Mouse (Mus musculus): ENCODE results near the gene Oosp1. TPM values are rescaled to one million over a fixed set of nuclear protein-coding genes. Genes with fewer than 3 reads are reported as not detected.

Gene Oosp1
- polyA plus RNA-seq, 1 experiment from 2014 or later: not detected

GRCm38 (mm10) chr19:11634330-11634729 is 56.6 kb downstream of the Oosp1 start:
- Histone ChIP-seq H3K9me3 (ENCODE audit: control insufficient read depth, low read length) (no peaks in the 10 kb centered on the region), H3K4me3 (ENCODE audit: low read length) (no peak overlapping the region), H3K36me3 (ENCODE audit: control insufficient read depth, insufficient read depth, low read length) (no peaks in the 10 kb centered on the region), H3K27ac (ENCODE audit: low read length) (no peak overlapping the region), H3K4me2 (ENCODE audit: low read depth, low read length) (no peak overlapping the region), H3K4me1 (ENCODE audit: control insufficient read depth, insufficient read depth, low read length) (no peaks in the 10 kb centered on the region), H3K9ac (ENCODE audit: low read depth, low read length) (no peak overlapping the region), H3K27me3 (replicated peaks; ENCODE audit: control insufficient read depth, insufficient read depth, low read length) (no peaks in the 10 kb centered on the region)
- ATAC-seq: no peak
- WGBS: 75% methylated on average over 2 of the region's 2 CpGs

- Histone ChIP-seq H3K9me3 (ENCODE audit: control insufficient read depth, low read length) (no peaks in the 10 kb centered on the region), H3K27ac (ENCODE audit: low read length) (no peak overlapping the region), H3K4me2 (ENCODE audit: low read depth, low read length) (no peak overlapping the region), H3K4me1 (ENCODE audit: control insufficient read depth, insufficient read depth, low read length) (no peaks in the 10 kb centered on the region), H3K4me3 (ENCODE audit: low read length) (no peak overlapping the region), H3K9ac (ENCODE audit: low read depth, low read length) (no peak overlapping the region), H3K36me3 (ENCODE audit: control insufficient read depth, insufficient read depth, low read length) (no peaks in the 10 kb centered on the region), H3K27me3 (replicated peaks; ENCODE audit: control insufficient read depth, insufficient read depth, low read length) (no peaks in the 10 kb centered on the region)
- 84% methylated on average over 1 of the region's 1 CpGs for WGBS
- ATAC-seq: no peak
Observed at GRCm38 (mm10) chr19:11633732-11634131, 57.2 kb downstream of the Oosp1 start.

- WGBS: 58% methylated on average over 5 of the region's 5 CpGs
- no peaks in the 10 kb centered on the region for H3K36me3 ChIP-seq (ENCODE audit: control insufficient read depth, insufficient read depth, low read length)
- H3K4me3 ChIP-seq (ENCODE audit: low read length): no peak overlapping the region
- no peaks in the 10 kb centered on the region for H3K9me3 ChIP-seq (ENCODE audit: control insufficient read depth, low read length)
- H3K27ac ChIP-seq (ENCODE audit: low read length): no peak overlapping the region
- no peaks in the 10 kb centered on the region for H3K4me1 ChIP-seq (ENCODE audit: control insufficient read depth, insufficient read depth, low read length)
- no peak overlapping the region for H3K4me2 ChIP-seq (ENCODE audit: low read depth, low read length)
- no peaks in the 10 kb centered on the region for H3K27me3 ChIP-seq (replicated peaks; ENCODE audit: control insufficient read depth, insufficient read depth, low read length)
- H3K9ac ChIP-seq (ENCODE audit: low read depth, low read length): no peak overlapping the region
- no peak for ATAC-seq
Observed at GRCm38 (mm10) chr19:11625231-11625630, 65.7 kb downstream of the Oosp1 start.

GRCm38 (mm10) chr19:11624800-11625199 is 66.2 kb downstream of the Oosp1 start:
- Histone ChIP-seq H3K27me3 (replicated peaks; ENCODE audit: control insufficient read depth, insufficient read depth, low read length) (no peaks in the 10 kb centered on the region), H3K4me2 (ENCODE audit: low read depth, low read length) (no peak overlapping the region), H3K4me3 (ENCODE audit: low read length) (no peak overlapping the region), H3K9me3 (ENCODE audit: control insufficient read depth, low read length) (no peaks in the 10 kb centered on the region), H3K4me1 (ENCODE audit: control insufficient read depth, insufficient read depth, low read length) (no peaks in the 10 kb centered on the region), H3K36me3 (ENCODE audit: control insufficient read depth, insufficient read depth, low read length) (no peaks in the 10 kb centered on the region), H3K9ac (ENCODE audit: low read depth, low read length) (no peak overlapping the region), H3K27ac (ENCODE audit: low read length) (no peak overlapping the region)
- no peak for ATAC-seq

- Histone ChIP-seq H3K4me3 (ENCODE audit: low read length) (no peak within 1 kb of the TSS), H3K9ac (ENCODE audit: low read depth, low read length) (no peak within 1 kb of the TSS), H3K9me3 (ENCODE audit: control insufficient read depth, low read length) (no peaks in the 10 kb centered on the region), H3K27ac (ENCODE audit: low read length) (no peak within 1 kb of the TSS), H3K27me3 (replicated peaks; ENCODE audit: control insufficient read depth, insufficient read depth, low read length) (no peaks in the 10 kb centered on the region), H3K36me3 (ENCODE audit: control insufficient read depth, insufficient read depth, low read length) (no peaks in the 10 kb centered on the region), H3K4me1 (ENCODE audit: control insufficient read depth, insufficient read depth, low read length) (no peaks in the 10 kb centered on the region), H3K4me2 (ENCODE audit: low read depth, low read length) (no peak within 1 kb of the TSS)
- ATAC-seq: no peak
- 81% methylated on average over 2 of the region's 2 CpGs for WGBS
Observed at GRCm38 (mm10) chr19:11623551-11623950, 67.4 kb downstream of the Oosp1 start, which contains the start of gene Ms4a2. TSS of gene Ms4a2 (minus strand) at chr19:11623719.

- ATAC-seq: no peak
- Histone ChIP-seq H3K4me3 (ENCODE audit: low read length) (no peak overlapping the region), H3K27me3 (replicated peaks; ENCODE audit: control insufficient read depth, insufficient read depth, low read length) (no peaks in the 10 kb centered on the region), H3K4me1 (ENCODE audit: control insufficient read depth, insufficient read depth, low read length) (no peaks in the 10 kb centered on the region), H3K27ac (ENCODE audit: low read length) (no peak overlapping the region), H3K36me3 (ENCODE audit: control insufficient read depth, insufficient read depth, low read length) (no peaks in the 10 kb centered on the region), H3K4me2 (ENCODE audit: low read depth, low read length) (no peak overlapping the region), H3K9me3 (ENCODE audit: control insufficient read depth, low read length) (no peaks in the 10 kb centered on the region), H3K9ac (ENCODE audit: low read depth, low read length) (no peak overlapping the region)
Observed at GRCm38 (mm10) chr19:11617983-11618382, 73.0 kb downstream of the Oosp1 start.

Other genes with a start within 250 kb of the Oosp1 start
- gene Ms4a4b, start 247.6 kb downstream of the Oosp1 start, polyA plus RNA-seq (2015; fragmentation: Nextera tagmentation; extraction: Ambion mirVana): 0.50 and 0.72 TPM in 2 replicates
- 9.5 and 10.3 TPM in 2 replicates for gene Ms4a6c, start 221.8 kb downstream of the Oosp1 start, polyA plus RNA-seq (2015; fragmentation: Nextera tagmentation; extraction: Ambion mirVana)
- gene Gm8369, start 205.2 kb downstream of the Oosp1 start, polyA plus RNA-seq (2015; fragmentation: Nextera tagmentation; extraction: Ambion mirVana): not detected in 2 replicates
- gene Ms4a6b, start 174.6 kb downstream of the Oosp1 start, polyA plus RNA-seq (2015; fragmentation: Nextera tagmentation; extraction: Ambion mirVana): 6.3 and 8.1 TPM in 2 replicates
- gene Ms4a4d, start 154.3 kb downstream of the Oosp1 start, polyA plus RNA-seq (2015; fragmentation: Nextera tagmentation; extraction: Ambion mirVana): 4.0 and 4.3 TPM in 2 replicates
- gene Ms4a6d, start 86.3 kb downstream of the Oosp1 start, polyA plus RNA-seq (2015; fragmentation: Nextera tagmentation; extraction: Ambion mirVana): 4.9 and 6.0 TPM in 2 replicates
- 0.15 and 0.40 TPM in 2 replicates for gene Ms4a2, start 67.4 kb downstream of the Oosp1 start, polyA plus RNA-seq (2015; fragmentation: Nextera tagmentation; extraction: Ambion mirVana)
- 0.42 TPM in 1 of 2 replicates, not detected in the other for gene Ms4a3, start 50.3 kb downstream of the Oosp1 start, polyA plus RNA-seq (2015; fragmentation: Nextera tagmentation; extraction: Ambion mirVana)
- not detected in 2 replicates for gene Oosp2, start 30.6 kb downstream of the Oosp1 start, polyA plus RNA-seq (2015; fragmentation: Nextera tagmentation; extraction: Ambion mirVana)
- not detected in 2 replicates for gene Oosp3, start 5.9 kb upstream of the Oosp1 start, polyA plus RNA-seq (2015; fragmentation: Nextera tagmentation; extraction: Ambion mirVana)
- not detected in 2 replicates for gene Gif, start 56.4 kb upstream of the Oosp1 start, polyA plus RNA-seq (2015; fragmentation: Nextera tagmentation; extraction: Ambion mirVana)
- 56.3 and 62.2 TPM in 2 replicates for gene Mrpl16, start 79.2 kb upstream of the Oosp1 start, polyA plus RNA-seq (2015; fragmentation: Nextera tagmentation; extraction: Ambion mirVana)
- 55.8 and 70.2 TPM in 2 replicates for gene Stx3, start 128.3 kb upstream of the Oosp1 start, polyA plus RNA-seq (2015; fragmentation: Nextera tagmentation; extraction: Ambion mirVana)
- gene Olfr1417, start 148.1 kb upstream of the Oosp1 start, polyA plus RNA-seq (2015; fragmentation: Nextera tagmentation; extraction: Ambion mirVana): not detected in 2 replicates
- not detected in 2 replicates for gene Olfr1418, start 169.9 kb upstream of the Oosp1 start, polyA plus RNA-seq (2015; fragmentation: Nextera tagmentation; extraction: Ambion mirVana)
- not detected in 2 replicates for gene Olfr1419, start 184.0 kb upstream of the Oosp1 start, polyA plus RNA-seq (2015; fragmentation: Nextera tagmentation; extraction: Ambion mirVana)
- not detected in 2 replicates for gene Olfr1420, start 195.4 kb upstream of the Oosp1 start, polyA plus RNA-seq (2015; fragmentation: Nextera tagmentation; extraction: Ambion mirVana)
- 17.3 and 18.8 TPM in 2 replicates for gene Patl1, start 221.2 kb upstream of the Oosp1 start, polyA plus RNA-seq (2015; fragmentation: Nextera tagmentation; extraction: Ambion mirVana)

Measured in intestine, embryonic 16.5 days (tissue).